Mouse (Mus musculus): ENCODE data around the gene Amigo2. TPM values are rescaled to one million over a fixed set of nuclear protein-coding genes. Genes with fewer than 3 reads are reported as not detected.

Amigo2 gene
- 1 to 10 TPM; 5.2 to 7.0 TPM for total RNA-seq (2021)

- DNase-seq (ENCODE audit: low spot score) = peak; percentile 55
- intact Hi-C loops (cut with DNase I) = loop anchor here (5.0 kb wide), 2 partner anchors 130 to 335 kb away; no protein-coding TSS in a partner anchor
Measured at GRCm38 (mm10) chr15:97246911-97247790, at the start of gene Amigo2, which contains the start of gene Pced1b. Amigo2 (minus strand) TSS chr15:97247287. Pced1b (plus strand) TSS chr15:97247107.

- intact Hi-C loops (cut with DNase I) = no loop called here
- DNase-seq (ENCODE audit: low spot score) = peak; percentile 33
Measured at GRCm38 (mm10) chr15:97291291-97292050, 44.4 kb upstream of the Amigo2 start.

- no peak for DNase-seq (ENCODE audit: low spot score)
- intact Hi-C loops (cut with DNase I) = no loop called here
Measured at GRCm38 (mm10) chr15:97290351-97290750, 43.3 kb upstream of the Amigo2 start.

GRCm38 (mm10) chr15:97289176-97289575 lies 42.1 kb upstream of the Amigo2 start:
- intact Hi-C loops (cut with DNase I) = no loop called here
- no peak for DNase-seq (ENCODE audit: low spot score)

GRCm38 (mm10) chr15:97288690-97289089 lies 41.6 kb upstream of the Amigo2 start:
- no peak for DNase-seq (ENCODE audit: low spot score)
- intact Hi-C loops (cut with DNase I) = no loop called here

- intact Hi-C loops (cut with DNase I) = no loop called here
- no peak for DNase-seq (ENCODE audit: low spot score)
Measured at GRCm38 (mm10) chr15:97287436-97288143, 40.5 kb upstream of the Amigo2 start.

GRCm38 (mm10) chr15:97286731-97287130 lies 39.6 kb upstream of the Amigo2 start:
- intact Hi-C loops (cut with DNase I) = no loop called here
- DNase-seq (ENCODE audit: low spot score) = no peak

GRCm38 (mm10) chr15:97285665-97286212 lies 38.7 kb upstream of the Amigo2 start:
- no peak for DNase-seq (ENCODE audit: low spot score)
- intact Hi-C loops (cut with DNase I) = no loop called here

- intact Hi-C loops (cut with DNase I) = no loop called here
Measured at GRCm38 (mm10) chr15:97284201-97284600, 37.1 kb upstream of the Amigo2 start.

GRCm38 (mm10) chr15:97282572-97282881 lies 35.4 kb upstream of the Amigo2 start:
- intact Hi-C loops (cut with DNase I) = no loop called here
- no peak for DNase-seq (ENCODE audit: low spot score)

More at GRCm38 (mm10) chr15:97284201-97284600, 37.1 kb upstream of the Amigo2 start:
- no peak for DNase-seq (ENCODE audit: low spot score)

GRCm38 (mm10) chr15:97281712-97282571 lies 34.9 kb upstream of the Amigo2 start:
- intact Hi-C loops (cut with DNase I) = no loop called here
- no peak for DNase-seq (ENCODE audit: low spot score)

- DNase-seq (ENCODE audit: low spot score) = no peak
- intact Hi-C loops (cut with DNase I) = no loop called here
Measured at GRCm38 (mm10) chr15:97280776-97281175, 33.7 kb upstream of the Amigo2 start.

GRCm38 (mm10) chr15:97280131-97280530 lies 33.0 kb upstream of the Amigo2 start:
- intact Hi-C loops (cut with DNase I) = no loop called here
- no peak for DNase-seq (ENCODE audit: low spot score)

GRCm38 (mm10) chr15:97278340-97278948 lies 31.4 kb upstream of the Amigo2 start:
- DNase-seq (ENCODE audit: low spot score) = no peak
- intact Hi-C loops (cut with DNase I) = no loop called here

- no peak for DNase-seq (ENCODE audit: low spot score)
- intact Hi-C loops (cut with DNase I) = no loop called here
Measured at GRCm38 (mm10) chr15:97277328-97277727, 30.2 kb upstream of the Amigo2 start.

GRCm38 (mm10) chr15:97276660-97277153 lies 29.6 kb upstream of the Amigo2 start:
- intact Hi-C loops (cut with DNase I) = no loop called here
- DNase-seq (ENCODE audit: low spot score) = no peak

GRCm38 (mm10) chr15:97275626-97276395 lies 28.7 kb upstream of the Amigo2 start:
- DNase-seq (ENCODE audit: low spot score) = no peak
- intact Hi-C loops (cut with DNase I) = no loop called here

GRCm38 (mm10) chr15:97272831-97273230 lies 25.7 kb upstream of the Amigo2 start:
- DNase-seq (ENCODE audit: low spot score) = no peak
- intact Hi-C loops (cut with DNase I) = no loop called here
